Mouse (Mus musculus) liver, embryonic 16.5 days (tissue): ENCODE results near the gene Tcf15. TPM values are rescaled to one million over a fixed set of nuclear protein-coding genes. Genes with fewer than 3 reads are reported as not detected.

ENCODE experiments used
- ATAC-seq: fragments of 200-750 bp; cut with Nextera tagmentation; 2 replicates; pipeline ENCODE4 v1.8.0; 2017; ENCODE audit warnings: low read depth, mild to moderate bottlenecking, moderate number of reproducible peaks, moderate library complexity
- H3K27ac ChIP-seq: fragments of 300-500 bp; sonication (generic); 2 replicates; pipeline ENCODE4 v1.5.1; 2014; ENCODE audit warnings: mild to moderate bottlenecking, low read length
- H3K27me3 ChIP-seq: fragments of 300-500 bp; sonication (generic); 2 replicates; pipeline ENCODE4 v1.6.1; 2014; ENCODE audit warnings: low read depth, low read length, mixed read lengths; ENCODE audit not compliant: control insufficient read depth, insufficient read depth
- H3K36me3 ChIP-seq: fragments of 300-500 bp; sonication (generic); 2 replicates; pipeline ENCODE4 v1.6.1; 2014; ENCODE audit warnings: mild to moderate bottlenecking; ENCODE audit not compliant: control insufficient read depth, insufficient read depth
- H3K4me1 ChIP-seq: fragments of 300-500 bp; sonication (generic); 2 replicates; pipeline ENCODE4 v1.6.1; 2014; ENCODE audit warnings: low read depth, low read length, mixed read lengths; ENCODE audit not compliant: control insufficient read depth
- H3K4me2 ChIP-seq: fragments of 300-500 bp; sonication (generic); 2 replicates; pipeline ENCODE4 v1.6.1; 2014; ENCODE audit warnings: low read depth, low read length, mixed read lengths
- H3K4me3 ChIP-seq: fragments of 300-500 bp; sonication (generic); 2 replicates; pipeline ENCODE4 v1.5.1; 2014; ENCODE audit warnings: low read depth, mild to moderate bottlenecking, low read length
- H3K9ac ChIP-seq: fragments of 300-500 bp; sonication (generic); 2 replicates; pipeline ENCODE4 v1.6.1; 2014; ENCODE audit warnings: low read depth, low read length
- H3K9me3 ChIP-seq: fragments of 300-500 bp; sonication (generic); replicated peaks from 2 replicates; pipeline ENCODE4 v1.6.1; 2016; ENCODE audit warnings: low read length; ENCODE audit not compliant: control insufficient read depth
- WGBS: fragments of 180-500 bp; shearing (Covaris S2); extraction: QIAGEN DNeasy Blood & Tissue Kit; methylation state at CpG from one replicate; pipeline ENCODE4 v1.1.7; 2014; ENCODE audit not compliant: insufficient replicate concordance; 5-methylcytosine and 5-hydroxymethylcytosine counted together
- polyA plus RNA-seq: library from polyadenylated mRNA; unstranded; fragments of >200 nt; fragmentation: Nextera tagmentation; extraction: Ambion mirVana; gene quantifications from 2 replicates; pipeline ENCODE4 v1.2.1, GENCODE M21; 2015

Gene Tcf15
- polyA plus RNA-seq, 1 experiment from 2014 or later: 0.22 TPM

DNA sequence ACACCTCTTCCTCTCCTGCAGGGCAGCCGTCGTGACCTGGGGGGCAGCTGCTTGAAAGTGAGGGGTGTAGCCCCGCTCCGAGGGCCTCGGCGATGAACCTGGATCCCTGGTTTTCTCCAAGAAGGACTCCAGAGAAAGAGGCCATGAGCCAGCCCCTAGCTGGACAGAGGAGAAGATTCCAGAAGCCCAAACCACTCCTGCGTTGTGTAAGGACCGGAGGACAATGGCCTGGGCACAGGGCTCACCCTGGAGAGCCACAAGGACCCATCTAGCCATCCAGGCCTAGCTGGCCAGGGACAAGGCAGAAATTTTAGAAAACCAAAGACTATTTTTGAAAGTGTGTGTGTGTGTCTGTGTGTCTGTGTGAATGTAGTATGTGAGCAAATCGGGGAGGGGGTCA, 5.3 kb downstream of the Tcf15 start:
- Histone ChIP-seq H3K36me3 (no peaks in the 10 kb centered on the region), H3K4me3 (no peak overlapping the region), H3K9me3 (no peaks in the 10 kb centered on the region), H3K9ac (no peak overlapping the region), H3K27me3 (peaks cover 31% of the 10 kb centered on the region), H3K4me2 (no peak overlapping the region), H3K27ac (no peak overlapping the region), H3K4me1 (peaks cover 3% of the 10 kb centered on the region)
- 73% methylated on average over 9 of the region's 9 CpGs for WGBS
- ATAC-seq: no peak

DNA sequence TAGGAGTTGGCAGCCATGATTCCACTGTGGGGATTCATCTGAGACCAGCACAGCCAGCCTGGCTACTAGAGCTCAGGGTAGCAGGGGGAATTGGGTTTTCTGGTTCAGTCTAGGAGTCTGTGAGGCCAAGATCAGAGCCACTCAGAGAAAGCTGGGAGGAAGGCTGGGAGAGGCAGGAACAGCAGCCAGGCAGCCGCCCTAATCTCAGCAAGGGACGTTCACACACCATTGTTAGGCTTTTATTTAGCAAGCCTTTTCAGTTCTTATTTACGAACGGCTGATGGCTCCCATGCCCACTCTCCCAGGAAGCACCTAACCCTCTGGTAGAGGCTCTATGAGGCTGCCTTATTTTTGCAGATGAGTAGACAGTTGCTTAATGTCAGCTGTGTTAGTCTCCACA, 6.5 kb downstream of the Tcf15 start:
- Histone ChIP-seq H3K27ac (no peak overlapping the region), H3K4me2 (no peak overlapping the region), H3K27me3 (peaks cover 19% of the 10 kb centered on the region), H3K4me3 (no peak overlapping the region), H3K9ac (no peak overlapping the region), H3K36me3 (no peaks in the 10 kb centered on the region), H3K4me1 (no peaks in the 10 kb centered on the region), H3K9me3 (no peaks in the 10 kb centered on the region)
- no peak for ATAC-seq
- WGBS: 41% methylated on average over 4 of the region's 4 CpGs

DNA sequence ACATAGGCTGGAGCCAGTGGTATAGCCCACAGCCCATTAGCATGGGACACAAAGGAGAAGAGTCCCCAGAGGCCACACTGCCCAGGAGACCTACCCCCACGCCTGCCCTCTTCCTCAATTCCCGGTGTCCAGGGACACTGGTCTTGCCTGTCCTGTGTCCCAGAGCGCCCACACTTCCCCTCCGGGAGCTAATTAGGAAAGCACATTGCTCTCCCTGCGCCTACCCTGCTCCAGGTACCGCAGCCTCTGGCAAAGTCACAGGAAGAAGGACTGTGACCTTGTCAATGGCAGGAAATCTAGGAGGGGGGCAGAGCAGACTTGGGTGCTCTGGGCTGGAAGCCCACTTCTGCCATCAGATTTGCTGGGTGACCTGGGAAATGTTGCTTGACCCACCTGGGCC, 7.0 kb downstream of the Tcf15 start:
- no peak overlapping the region for H3K4me3 ChIP-seq
- 50% methylated on average over 6 of the region's 6 CpGs for WGBS
- H3K9me3 ChIP-seq: no peaks in the 10 kb centered on the region
- H3K36me3 ChIP-seq: no peaks in the 10 kb centered on the region
- H3K4me1 ChIP-seq: no peaks in the 10 kb centered on the region
- H3K4me2 ChIP-seq: no peak overlapping the region
- no peak overlapping the region for H3K9ac ChIP-seq
- H3K27me3 ChIP-seq: peaks cover 14% of the 10 kb centered on the region
- ATAC-seq: no peak
- H3K27ac ChIP-seq: no peak overlapping the region

DNA sequence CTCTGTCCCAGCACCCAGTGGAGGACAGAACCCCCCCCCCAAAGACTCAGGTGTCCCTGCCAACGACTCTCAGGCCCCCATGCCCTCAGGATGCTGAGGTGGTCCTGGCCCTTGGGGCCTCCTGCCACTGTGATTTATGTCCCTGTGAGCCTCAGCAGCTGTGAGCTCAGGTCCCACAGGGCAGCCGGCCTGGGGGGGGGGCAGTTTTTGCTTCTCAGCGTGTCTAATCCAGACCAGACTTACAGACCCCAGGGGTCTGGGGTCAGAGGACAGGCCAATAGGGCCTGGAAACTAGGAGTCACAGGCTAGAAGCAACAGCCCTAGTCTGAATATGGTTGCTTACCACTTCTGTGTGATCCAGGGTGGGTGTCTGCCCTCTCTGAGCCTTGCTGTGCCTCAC, 10.0 kb downstream of the Tcf15 start:
- ATAC-seq: no peak
- H3K9ac ChIP-seq: no peak overlapping the region
- no peaks in the 10 kb centered on the region for H3K4me1 ChIP-seq
- no peaks in the 10 kb centered on the region for H3K36me3 ChIP-seq
- H3K4me2 ChIP-seq: no peak overlapping the region
- H3K4me3 ChIP-seq: no peak overlapping the region
- H3K27ac ChIP-seq: no peak overlapping the region
- 33% methylated on average over 3 of the region's 3 CpGs for WGBS
- H3K27me3 ChIP-seq: no peaks in the 10 kb centered on the region
- no peaks in the 10 kb centered on the region for H3K9me3 ChIP-seq

DNA sequence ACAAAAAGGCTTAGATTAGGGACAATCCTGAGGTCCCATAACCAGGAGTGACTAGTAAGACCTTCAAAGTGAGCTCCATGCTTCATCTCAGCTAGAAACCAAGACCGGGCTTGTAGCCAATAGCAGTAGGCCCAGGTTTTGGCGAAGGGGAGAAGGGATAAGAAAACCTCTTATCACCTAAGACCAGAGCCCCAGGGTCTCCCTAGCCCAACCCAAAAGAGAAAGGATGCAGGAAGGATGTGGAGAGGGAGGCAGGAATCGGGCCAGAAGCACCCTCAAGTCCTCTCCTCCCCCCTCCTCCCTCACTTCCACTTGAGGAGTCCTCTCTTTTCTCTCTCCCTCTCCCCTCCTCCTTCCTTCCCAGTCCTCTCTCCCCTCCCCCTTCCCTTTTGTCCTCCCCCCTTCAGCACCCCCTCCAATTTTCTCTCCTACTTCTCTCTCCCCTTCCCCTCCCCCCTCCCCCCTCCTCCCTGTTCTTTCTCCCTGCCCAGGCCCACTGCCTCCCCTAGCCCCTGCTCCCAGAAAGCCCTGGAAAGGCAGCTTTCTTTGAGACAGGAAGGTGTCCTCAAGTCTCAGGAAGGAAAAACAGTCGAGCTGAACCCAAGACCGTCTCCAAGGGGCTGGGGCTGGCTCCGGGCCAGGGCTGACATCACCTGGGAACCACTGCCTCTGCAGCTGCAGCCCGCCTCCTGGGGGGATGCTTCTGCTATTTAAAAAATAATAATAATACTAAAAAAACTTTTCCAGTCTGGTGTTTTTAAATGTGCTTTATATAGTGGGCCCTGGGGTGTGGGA, 12.2 kb downstream of the Tcf15 start:
- Histone ChIP-seq H3K9ac (no peak overlapping the region), H3K27ac (no peak overlapping the region), H3K9me3 (no peaks in the 10 kb centered on the region), H3K4me2 (no peak overlapping the region), H3K36me3 (no peaks in the 10 kb centered on the region), H3K27me3 (no peaks in the 10 kb centered on the region), H3K4me1 (no peaks in the 10 kb centered on the region), H3K4me3 (no peak overlapping the region)
- WGBS: 28% methylated on average over 7 of the region's 7 CpGs
- ATAC-seq: no peak

DNA sequence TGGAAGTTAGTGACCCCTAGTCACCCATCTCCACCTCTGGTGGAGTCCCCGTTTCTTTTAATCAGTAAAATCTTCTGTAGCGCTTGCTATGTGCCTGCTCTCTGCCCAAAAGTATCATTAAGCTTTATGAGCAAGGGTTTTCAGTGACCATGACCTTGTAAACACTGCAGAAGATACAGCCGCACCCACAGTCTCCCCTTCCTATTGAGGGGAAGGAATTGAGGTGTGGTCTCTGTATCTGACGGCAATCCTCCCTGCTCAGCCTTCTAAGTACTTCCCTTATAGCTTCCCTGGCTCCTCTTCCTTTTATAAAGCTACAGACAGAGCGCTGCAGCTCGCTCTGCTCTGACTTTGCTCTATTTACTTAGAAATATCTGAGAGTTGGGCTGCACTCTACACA, 13.1 kb downstream of the Tcf15 start:
- Histone ChIP-seq H3K4me2 (no peak overlapping the region), H3K27ac (no peak overlapping the region), H3K4me1 (no peaks in the 10 kb centered on the region), H3K36me3 (no peaks in the 10 kb centered on the region), H3K9me3 (no peaks in the 10 kb centered on the region), H3K4me3 (no peak overlapping the region), H3K27me3 (no peaks in the 10 kb centered on the region), H3K9ac (no peak overlapping the region)
- 39% methylated on average over 6 of the region's 6 CpGs for WGBS
- ATAC-seq: no peak

DNA sequence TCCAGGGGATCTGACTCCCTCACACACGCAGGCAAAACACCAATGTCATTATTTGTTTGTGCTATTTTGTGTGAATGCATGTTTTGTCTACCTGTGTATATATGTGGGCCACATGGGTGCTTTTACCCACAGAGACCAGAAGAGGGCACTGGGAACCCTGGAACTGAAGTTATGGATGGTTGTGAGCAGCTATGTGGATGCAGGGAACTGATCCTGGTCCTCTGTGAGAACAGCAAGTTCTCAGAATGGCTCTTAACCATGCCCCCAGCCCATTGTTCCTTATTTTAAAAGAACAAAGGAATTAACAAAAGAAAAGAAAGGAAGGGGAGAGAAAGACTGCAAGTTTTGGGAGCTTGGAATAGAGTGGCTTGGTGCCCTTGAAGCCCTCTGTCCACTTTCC, 16.1 kb downstream of the Tcf15 start:
- Histone ChIP-seq H3K27me3 (no peaks in the 10 kb centered on the region), H3K9ac (no peak overlapping the region), H3K4me3 (no peak overlapping the region), H3K9me3 (no peaks in the 10 kb centered on the region), H3K4me1 (no peaks in the 10 kb centered on the region), H3K27ac (no peak overlapping the region), H3K36me3 (no peaks in the 10 kb centered on the region), H3K4me2 (no peak overlapping the region)
- 78% methylated on average over 1 of the region's 1 CpGs for WGBS
- ATAC-seq: no peak

DNA sequence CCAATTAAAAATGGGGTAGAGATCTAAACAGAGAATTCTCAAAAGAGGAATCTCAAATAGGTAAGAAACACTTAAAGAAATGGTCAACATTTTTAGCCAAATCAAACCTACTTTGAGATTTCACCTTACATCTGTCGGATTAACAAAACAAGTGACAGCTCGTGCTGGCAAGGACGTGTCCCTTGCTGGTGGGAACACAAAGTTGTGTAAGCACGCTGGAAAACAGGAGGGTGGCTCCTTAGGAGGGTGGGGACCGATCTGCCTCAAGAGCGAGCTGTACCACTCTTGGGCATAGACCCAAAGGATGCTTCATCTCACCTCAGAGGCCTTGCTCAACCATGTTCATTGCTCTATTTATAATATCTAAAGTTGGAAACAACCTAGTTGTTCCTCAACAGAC, 22.9 kb downstream of the Tcf15 start:
- no peaks in the 10 kb centered on the region for H3K27me3 ChIP-seq
- no peaks in the 10 kb centered on the region for H3K4me1 ChIP-seq
- WGBS: 56% methylated on average over 6 of the region's 6 CpGs
- no peak overlapping the region for H3K4me3 ChIP-seq
- no peak overlapping the region for H3K9ac ChIP-seq
- H3K9me3 ChIP-seq: no peaks in the 10 kb centered on the region
- H3K36me3 ChIP-seq: no peaks in the 10 kb centered on the region
- no peak for ATAC-seq
- no peak overlapping the region for H3K4me2 ChIP-seq
- no peak overlapping the region for H3K27ac ChIP-seq

DNA sequence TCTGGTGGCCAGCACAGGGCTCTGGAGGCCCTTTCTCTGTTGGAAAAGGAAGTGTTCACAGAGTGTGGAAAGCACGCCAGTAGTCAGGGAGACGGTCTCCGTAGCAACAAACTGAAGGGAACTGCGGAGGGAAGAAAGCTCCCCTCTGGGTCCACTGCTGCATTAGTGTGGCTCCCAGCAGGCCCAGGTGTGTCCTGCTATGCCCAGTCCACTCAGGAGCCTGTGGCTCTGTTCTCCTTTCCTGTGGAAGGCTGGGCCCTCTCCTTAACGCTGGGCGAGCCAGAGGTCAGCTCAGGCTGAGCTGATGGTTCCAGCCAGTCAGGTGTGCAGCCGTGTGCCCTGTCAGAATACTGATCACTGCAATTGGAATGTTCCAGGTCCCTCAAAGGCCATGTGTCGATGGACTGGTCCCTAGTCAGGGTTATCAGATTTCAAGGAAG, 24.5 kb downstream of the Tcf15 start:
- WGBS: 46% methylated on average over 8 of the region's 8 CpGs
- no peak overlapping the region for H3K27ac ChIP-seq
- H3K4me3 ChIP-seq: no peak overlapping the region
- H3K9me3 ChIP-seq: no peaks in the 10 kb centered on the region
- no peaks in the 10 kb centered on the region for H3K36me3 ChIP-seq
- H3K4me1 ChIP-seq: no peaks in the 10 kb centered on the region
- H3K4me2 ChIP-seq: no peak overlapping the region
- H3K27me3 ChIP-seq: no peaks in the 10 kb centered on the region
- ATAC-seq: no peak
- H3K9ac ChIP-seq: no peak overlapping the region
